Mouse (Mus musculus) ES-E14 (cell line): ENCODE data around the gene Smim9. TPM values are rescaled to one million over a fixed set of nuclear protein-coding genes. Genes with fewer than 3 reads are reported as not detected.

Experiments used
- DNase-seq: peaks from one replicate; pipeline ENCODE4 v3.0.0-alpha.2; 2013; ENCODE audit warnings: low read depth, low spot score
- H3K27ac ChIP-seq: 2 replicates; pipeline ENCODE4 v1.5.1; 2012; ENCODE audit warnings: low read depth, mild to moderate bottlenecking, low read length, moderate library complexity, mixed read lengths; ENCODE audit not compliant: poor library complexity, insufficient read depth, severe bottlenecking
- H3K36me3 ChIP-seq: 2 replicates; pipeline ENCODE4 v1.6.1; 2012; ENCODE audit warnings: mild to moderate bottlenecking, low read length, moderate library complexity, mixed read lengths; ENCODE audit not compliant: control insufficient read depth, poor library complexity, insufficient read depth, severe bottlenecking
- H3K4me1 ChIP-seq, 2 experiments: fragments of 150-350 bp in 1 of 2; sonication (generic) in 1 of 2; 2 replicates each; pipeline ENCODE4 v1.6.1; 2012; ENCODE audit warnings: low read length in 2 of 2, mild to moderate bottlenecking in 1 of 2, mixed read lengths in 1 of 2; ENCODE audit not compliant: control insufficient read depth in 2 of 2, insufficient read depth in 2 of 2, poor library complexity in 1 of 2
- H3K4me3 ChIP-seq, 2 experiments: fragments of 150-350 bp in 1 of 2; sonication (generic) in 1 of 2; 2 replicates each; pipeline ENCODE4 v1.5.1; 2012; ENCODE audit warnings: low read length in 2 of 2, low read depth in 1 of 2, mild to moderate bottlenecking in 1 of 2, mixed read lengths in 1 of 2; ENCODE audit not compliant: insufficient read depth in 1 of 2, poor library complexity in 1 of 2, severe bottlenecking in 1 of 2
- H3K9ac ChIP-seq: 2 replicates; pipeline ENCODE4 v1.6.1; 2012; ENCODE audit warnings: low read depth, mild to moderate bottlenecking, low read length, mixed read lengths; ENCODE audit not compliant: poor library complexity, insufficient read depth, severe bottlenecking
- H3K9me3 ChIP-seq: fragments of 150-350 bp; sonication (generic); 2 replicates; pipeline ENCODE4 v1.6.1; 2012; ENCODE audit warnings: low read depth, mild to moderate bottlenecking, low read length; ENCODE audit not compliant: control insufficient read depth, insufficient read depth
- CHD2 ChIP-seq: IDR thresholded peaks from 2 replicates; pipeline ENCODE4 v1.6.1; 2014; ENCODE audit warnings: mild to moderate bottlenecking, low read depth, low read length, inconsistent platforms
- HCFC1 ChIP-seq: IDR thresholded peaks from 2 replicates; pipeline ENCODE4 v1.6.1; 2012; ENCODE audit warnings: low read length, inconsistent platforms, borderline replicate concordance; ENCODE audit not compliant: insufficient read depth
- MAFK ChIP-seq: IDR thresholded peaks from 2 replicates; pipeline ENCODE4 v1.6.1; 2014; ENCODE audit warnings: mild to moderate bottlenecking, low read depth, low read length, inconsistent platforms; ENCODE audit not compliant: insufficient read depth
- ZC3H11A ChIP-seq: IDR thresholded peaks from 2 replicates; pipeline ENCODE4 v1.6.1; 2012; ENCODE audit warnings: low read depth, mild to moderate bottlenecking, inconsistent platforms, low read length, borderline replicate concordance
- ZNF384 ChIP-seq: IDR thresholded peaks from 2 replicates; pipeline ENCODE4 v1.6.1; 2012; ENCODE audit warnings: low read depth, low read length, inconsistent platforms
- in situ Hi-C, 2 experiments: fragments of 600-800 bp; cut with MboI; formaldehyde crosslinking; loops; one replicate each; pipeline ENCODE4 v1.15.1; 2025; ENCODE audit warnings: low sequenced_read_pairs in 2 of 2, inconsistent platforms in 1 of 2; ENCODE audit not compliant: unreplicated experiment in 2 of 2
- total RNA-seq: library from RNA; depleted of rRNA; stranded (reverse); fragments of 300-350 nt; gene quantifications from 2 replicates; pipeline ENCODE4 v1.2.3, GENCODE M21; 2012

Smim9 gene
- total RNA-seq, 1 experiment, result not detected

DNA sequence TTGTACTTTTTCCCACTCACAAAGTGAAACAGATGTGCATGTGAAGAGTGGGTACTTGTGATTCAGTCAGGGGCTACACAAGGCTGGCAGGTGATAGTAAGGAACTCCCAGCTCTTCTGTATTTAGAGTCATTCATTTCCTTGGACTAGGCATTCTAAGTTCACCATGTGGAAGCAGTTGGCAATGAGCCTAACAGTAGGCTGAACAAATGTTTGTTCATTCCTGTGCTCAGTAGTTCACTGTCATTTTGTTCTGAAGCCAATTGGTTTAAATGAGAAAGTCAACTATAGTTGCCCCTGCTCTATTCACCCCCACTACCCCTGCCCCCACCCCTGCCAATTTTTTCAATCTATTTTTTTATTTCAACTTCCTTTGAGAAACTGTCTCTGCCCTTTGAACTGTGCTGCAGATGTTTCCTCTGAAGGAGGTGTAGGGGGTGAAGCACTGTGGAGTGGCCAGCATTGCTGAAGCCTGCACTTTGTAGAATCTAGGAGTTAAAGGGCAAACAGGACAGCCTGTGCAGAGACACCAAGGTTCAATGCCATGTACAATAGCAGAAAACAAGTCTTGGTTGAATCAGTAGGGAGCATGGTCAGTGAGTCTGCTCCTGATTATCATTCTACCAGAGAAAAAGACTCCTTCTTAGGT lies 35.1 kb downstream of the Smim9 start:
- TF ChIP-seq HCFC1 (no peak), CHD2 (no peak), ZNF384 (no peak), MAFK (no peak), ZC3H11A (no peak)
- Histone ChIP-seq H3K36me3 (no peaks in the 10 kb centered on the region), H3K9me3 (no peaks in the 10 kb centered on the region), H3K4me1 (no peaks in the 10 kb centered on the region), H3K4me3 (no peak overlapping the region), H3K27ac (no peak overlapping the region), H3K9ac (no peak overlapping the region)
- in situ Hi-C loops, result no loop called here
- DNase-seq, result no peak

DNA sequence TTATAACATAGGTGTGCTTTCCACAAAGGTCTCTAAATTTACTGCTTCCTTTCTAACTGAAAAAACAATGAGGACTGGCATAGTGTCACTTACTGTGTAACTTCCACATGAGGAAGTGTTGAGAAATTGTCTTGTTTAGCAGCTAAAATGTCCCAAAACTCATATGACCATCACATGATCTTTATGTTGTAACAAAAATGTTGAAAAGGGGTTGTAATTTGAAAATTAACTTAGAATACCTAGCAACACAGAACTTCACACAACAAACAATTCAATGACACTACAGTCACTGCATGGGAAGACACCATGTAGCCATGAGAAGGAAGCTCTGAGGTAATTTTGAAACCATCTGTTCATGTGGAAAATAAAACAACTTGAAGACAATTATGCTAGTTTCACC lies 36.7 kb downstream of the Smim9 start:
- no peak overlapping the region for H3K27ac ChIP-seq
- in situ Hi-C loops, result no loop called here
- H3K4me1 ChIP-seq, result no peaks in the 10 kb centered on the region
- DNase-seq, result no peak
- H3K36me3 ChIP-seq, result no peaks in the 10 kb centered on the region
- H3K4me3 ChIP-seq, result no peak overlapping the region
- TF ChIP-seq ZNF384 (no peak), ZC3H11A (no peak), CHD2 (no peak), MAFK (no peak), HCFC1 (no peak)
- H3K9me3 ChIP-seq, result no peaks in the 10 kb centered on the region
- H3K9ac ChIP-seq, result no peak overlapping the region

DNA sequence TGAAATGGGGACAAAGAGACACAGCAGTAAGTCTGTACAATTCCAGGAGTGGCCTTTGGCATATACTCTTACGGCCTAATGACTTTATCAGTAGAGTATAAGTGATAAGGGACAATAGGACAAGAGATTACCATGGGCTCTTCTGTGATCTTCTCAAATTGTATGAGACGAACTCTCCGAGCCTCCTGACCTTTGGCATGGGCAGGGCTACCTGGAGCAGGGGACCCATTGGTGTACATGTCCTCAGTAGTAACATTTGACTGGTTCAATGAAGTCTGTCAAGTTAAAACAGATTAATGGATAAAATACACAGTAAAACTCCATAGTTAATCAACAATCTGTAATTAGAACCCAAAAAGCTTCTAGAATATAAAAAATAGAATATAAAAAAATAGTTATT lies 38.0 kb downstream of the Smim9 start:
- Histone ChIP-seq H3K36me3 (no peaks in the 10 kb centered on the region), H3K4me1 (no peaks in the 10 kb centered on the region), H3K4me3 (no peak overlapping the region), H3K27ac (no peak overlapping the region), H3K9ac (no peak overlapping the region), H3K9me3 (no peaks in the 10 kb centered on the region)
- in situ Hi-C loops, result no loop called here
- TF ChIP-seq CHD2, result no peak
- TF ChIP-seq ZNF384, result no peak
- no peak for TF ChIP-seq MAFK
- TF ChIP-seq HCFC1, result no peak
- TF ChIP-seq ZC3H11A, result no peak
- no peak for DNase-seq

DNA sequence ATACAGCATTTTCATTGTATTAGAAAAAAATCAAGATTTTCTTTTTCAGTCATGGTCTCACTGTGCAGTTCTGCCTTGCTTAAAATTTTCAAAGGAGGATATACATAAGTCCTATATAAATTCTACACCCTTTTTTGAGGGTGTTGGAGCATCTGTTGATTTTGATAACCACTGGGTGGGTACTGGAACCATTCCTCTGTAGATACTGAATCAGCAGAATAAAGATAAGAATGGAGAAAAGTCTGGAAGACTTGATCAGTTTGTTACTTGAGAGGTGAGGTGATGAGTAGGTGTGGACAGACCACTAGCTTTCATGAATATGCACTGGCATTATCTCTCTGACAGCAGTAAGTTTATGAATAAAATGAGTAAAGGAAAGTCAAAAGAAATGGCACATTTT lies 48.0 kb downstream of the Smim9 start:
- DNase-seq, result no peak
- in situ Hi-C loops, result no loop called here
- Histone ChIP-seq H3K27ac (no peak overlapping the region), H3K9ac (no peak overlapping the region), H3K9me3 (no peaks in the 10 kb centered on the region), H3K4me3 (no peak overlapping the region), H3K36me3 (no peaks in the 10 kb centered on the region), H3K4me1 (no peaks in the 10 kb centered on the region)
- TF ChIP-seq ZC3H11A, result no peak
- no peak for TF ChIP-seq MAFK
- no peak for TF ChIP-seq ZNF384
- no peak for TF ChIP-seq CHD2
- no peak for TF ChIP-seq HCFC1

DNA sequence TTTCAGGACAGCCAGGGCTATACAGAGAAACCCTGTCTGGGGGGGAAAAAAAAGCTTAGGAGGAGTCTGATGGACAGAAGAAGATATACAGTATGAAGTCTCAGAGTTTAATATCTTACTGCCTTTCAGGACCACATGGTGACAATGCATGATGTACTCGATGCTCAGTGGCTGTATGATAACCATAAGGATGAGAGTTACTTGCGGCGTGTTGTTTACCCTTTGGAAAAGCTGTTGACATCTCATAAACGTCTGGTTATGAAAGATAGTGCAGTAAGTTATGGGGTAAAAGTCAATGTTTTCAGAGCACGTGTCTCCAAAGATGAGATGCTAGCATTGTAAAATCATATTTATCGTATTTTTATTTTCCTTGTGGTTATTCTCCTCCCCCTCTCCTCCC lies 61.3 kb downstream of the Smim9 start:
- in situ Hi-C loops, result no loop called here
- no peak overlapping the region for H3K27ac ChIP-seq
- no peak for DNase-seq
- H3K4me3 ChIP-seq, result no peak overlapping the region
- TF ChIP-seq HCFC1, result no peak
- TF ChIP-seq ZNF384, result no peak
- TF ChIP-seq CHD2, result no peak
- no peak for TF ChIP-seq MAFK
- TF ChIP-seq ZC3H11A, result no peak
- H3K9ac ChIP-seq, result no peak overlapping the region
- H3K9me3 ChIP-seq, result no peaks in the 10 kb centered on the region
- H3K4me1 ChIP-seq, result no peaks in the 10 kb centered on the region
- peaks cover 35% of the 10 kb centered on the region for H3K36me3 ChIP-seq
